Mouse (Mus musculus) embryonic facial prominence, embryonic 13.5 days (tissue): Measurements from ENCODE around the gene Slc50a1. TPM values are rescaled to one million over a fixed set of nuclear protein-coding genes. Genes with fewer than 3 reads are reported as not detected.
A peak's percentile ranks its signal among the peaks of the same experiment; 100 is the strongest.

Experiments used
- ATAC-seq: fragments of 200-750 bp; cut with Nextera tagmentation; 2 replicates; pipeline ENCODE4 v1.8.0; 2017; ENCODE audit warnings: low read depth; ENCODE audit not compliant: insufficient number of reproducible peaks, insufficient read depth, low FRiP score, low TSS enrichment
- H3K27ac ChIP-seq: fragments of 300-500 bp; sonication (generic); 2 replicates; pipeline ENCODE4 v1.5.1; 2015; ENCODE audit warnings: moderate library complexity, mild to moderate bottlenecking, inconsistent platforms
- H3K27me3 ChIP-seq: fragments of 300-500 bp; sonication (generic); 2 replicates; pipeline ENCODE4 v1.6.1; 2015; ENCODE audit warnings: mild to moderate bottlenecking, inconsistent platforms
- H3K36me3 ChIP-seq: fragments of 300-500 bp; sonication (generic); 2 replicates; pipeline ENCODE4 v1.6.1; 2015; ENCODE audit warnings: mild to moderate bottlenecking, inconsistent platforms
- H3K4me1 ChIP-seq: fragments of 300-500 bp; sonication (generic); 2 replicates; pipeline ENCODE4 v1.6.1; 2015; ENCODE audit warnings: inconsistent platforms
- H3K4me2 ChIP-seq: fragments of 300-500 bp; sonication (generic); 2 replicates; pipeline ENCODE4 v1.6.1; 2015; ENCODE audit warnings: moderate library complexity, mild to moderate bottlenecking, inconsistent platforms
- H3K4me3 ChIP-seq: fragments of 300-500 bp; sonication (generic); 2 replicates; pipeline ENCODE4 v1.5.1; 2015; ENCODE audit warnings: mild to moderate bottlenecking, inconsistent platforms
- H3K9ac ChIP-seq: fragments of 300-500 bp; sonication (generic); 2 replicates; pipeline ENCODE4 v1.6.1; 2015; ENCODE audit warnings: mild to moderate bottlenecking, inconsistent platforms
- H3K9me3 ChIP-seq: fragments of 300-500 bp; sonication (generic); 2 replicates; pipeline ENCODE4 v1.6.1; 2016; ENCODE audit warnings: inconsistent platforms
- WGBS: fragments of 180-500 bp; shearing (Covaris S2); methylation state at CpG from one replicate; pipeline ENCODE4 v1.1.7; 2015; ENCODE audit warnings: mixed read lengths; 5-methylcytosine and 5-hydroxymethylcytosine counted together
- polyA plus RNA-seq: library from polyadenylated mRNA; unstranded; fragments of >200 nt; fragmentation: Nextera tagmentation; extraction: Ambion mirVana; gene quantifications from 2 replicates; pipeline ENCODE4 v1.2.1, GENCODE M21; 2015

Slc50a1 gene
- polyA plus RNA-seq, 1 experiment from 2014 or later: 67.4 TPM

DNA sequence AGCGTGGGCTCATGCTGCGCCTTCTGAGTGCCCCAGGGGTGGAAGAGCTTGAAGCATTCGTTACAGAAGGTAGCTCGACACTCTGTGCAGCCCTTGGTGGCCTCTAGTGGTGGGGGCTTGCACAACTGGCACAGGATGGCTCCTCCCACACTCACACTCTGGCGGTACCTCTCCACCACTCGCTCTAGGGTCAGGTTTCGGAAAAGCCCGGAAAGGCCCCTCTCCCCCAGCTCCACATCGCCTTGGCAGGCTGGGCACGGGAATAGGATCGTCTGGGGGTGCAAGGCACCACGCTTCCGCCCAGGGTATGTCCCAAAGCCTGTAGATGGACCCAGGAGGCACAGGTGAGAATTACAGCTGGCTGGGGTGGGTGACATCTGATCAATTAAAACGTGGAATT, 26.8 kb downstream of the Slc50a1 start:
- no peaks in the 10 kb centered on the region for H3K9me3 ChIP-seq
- peaks cover 42% of the 10 kb centered on the region for H3K4me1 ChIP-seq
- H3K27me3 ChIP-seq: 0 out of 2 replicates have a peak, but pooled peaks cover 4% of the 10 kb centered on the region
- peak overlapping the region; percentile 90 for H3K4me2 ChIP-seq
- H3K36me3 ChIP-seq: peaks cover 38% of the 10 kb centered on the region
- H3K4me3 ChIP-seq: peak overlapping the region; percentile 83
- 6% methylated on average over 14 of the region's 14 CpGs for WGBS
- peak overlapping the region; percentile 54 for H3K9ac ChIP-seq
- peak; percentile 44; the same call in 1 of the 2 replicates for ATAC-seq
- peak overlapping the region; percentile 40; the same call in 1 of the 2 replicates for H3K27ac ChIP-seq

DNA sequence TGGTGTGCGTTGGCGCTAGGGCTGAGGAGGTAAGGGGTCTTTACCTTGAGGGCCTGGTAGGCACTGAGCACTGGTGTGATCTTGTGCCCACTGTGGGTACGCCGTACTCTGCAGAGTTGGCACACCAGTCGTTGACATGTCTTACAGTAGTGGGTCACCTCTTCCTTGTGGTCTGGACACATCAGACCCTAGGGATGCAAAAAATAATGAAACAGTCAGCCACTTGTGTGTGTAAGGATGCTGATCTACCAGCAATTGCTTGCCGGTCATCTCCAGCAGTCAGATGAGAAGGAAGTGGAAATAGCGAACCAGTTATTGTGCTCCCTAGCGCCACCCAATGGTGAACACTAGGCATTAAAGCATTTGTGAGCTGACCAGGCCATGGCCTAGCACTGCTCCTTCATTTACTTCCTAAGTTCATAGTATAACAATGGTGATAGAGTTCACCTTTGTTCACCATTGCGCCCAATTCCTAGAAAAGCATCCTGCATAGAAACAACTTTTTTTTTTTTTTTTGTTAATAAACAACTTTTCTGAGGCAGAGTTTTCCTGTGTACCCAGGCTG, 28.0 kb downstream of the Slc50a1 start:
- no peaks in the 10 kb centered on the region for H3K9me3 ChIP-seq
- WGBS: 74% methylated on average over 9 of the region's 9 CpGs
- H3K4me2 ChIP-seq: no peak overlapping the region

GRCm38 (mm10) chr3:89238494-89238893, 31.9 kb downstream of the Slc50a1 start:
- 75% methylated on average over 12 of the region's 12 CpGs for WGBS
- ATAC-seq: peak; percentile 7; the same call in 1 of the 2 replicates

More for the DNA sequence above, 28.0 kb downstream of the Slc50a1 start:
- Histone ChIP-seq H3K4me1 (peaks cover 37% of the 10 kb centered on the region), H3K27me3 (0 out of 2 replicates have a peak, but pooled peaks cover 4% of the 10 kb centered on the region), H3K36me3 (peaks cover 42% of the 10 kb centered on the region), H3K4me3 (no peak overlapping the region), H3K9ac (no peak overlapping the region), H3K27ac (no peak overlapping the region)
- ATAC-seq: no peak

GRCm38 (mm10) chr3:89237682-89238081, 32.7 kb downstream of the Slc50a1 start:
- H3K36me3 ChIP-seq: peaks cover 72% of the 10 kb centered on the region

More at GRCm38 (mm10) chr3:89238494-89238893, 31.9 kb downstream of the Slc50a1 start:
- H3K27ac ChIP-seq: no peak overlapping the region
- peaks cover 4% of the 10 kb centered on the region for H3K4me1 ChIP-seq
- H3K4me3 ChIP-seq: no peak overlapping the region
- H3K4me2 ChIP-seq: no peak overlapping the region
- H3K27me3 ChIP-seq: no peaks in the 10 kb centered on the region
- peaks cover 69% of the 10 kb centered on the region for H3K36me3 ChIP-seq
- H3K9ac ChIP-seq: 0 out of 2 replicates have a peak overlapping the region, but pooled peaks have one; percentile 40
- H3K9me3 ChIP-seq: no peaks in the 10 kb centered on the region

DNA sequence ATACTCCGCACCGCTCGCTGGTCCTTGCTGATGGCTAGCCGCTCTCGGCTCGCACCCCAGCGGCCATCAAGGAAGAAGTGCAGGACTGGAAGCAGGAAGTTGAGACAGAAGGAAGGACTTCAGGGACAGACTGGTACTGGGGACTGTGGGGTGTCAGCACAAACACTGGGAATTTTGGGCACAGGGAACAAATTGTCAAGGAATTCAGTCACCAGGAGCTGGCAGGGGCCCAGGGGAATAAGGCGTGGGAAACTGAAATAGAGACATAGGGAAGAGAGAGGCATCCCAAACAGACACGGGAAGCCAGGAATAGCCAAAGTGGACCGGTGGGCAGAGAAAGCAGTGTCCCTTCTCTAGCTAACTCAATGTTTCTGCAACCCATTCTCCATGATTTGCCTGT, 33.9 kb downstream of the Slc50a1 start:
- WGBS: 82% methylated on average over 10 of the region's 10 CpGs
- no peak for ATAC-seq

More at GRCm38 (mm10) chr3:89237682-89238081, 32.7 kb downstream of the Slc50a1 start:
- Histone ChIP-seq H3K9ac (no peak overlapping the region), H3K4me1 (no peaks in the 10 kb centered on the region; the same call in 1 of the 2 replicates), H3K9me3 (no peaks in the 10 kb centered on the region), H3K27ac (no peak overlapping the region), H3K27me3 (no peaks in the 10 kb centered on the region), H3K4me3 (no peak overlapping the region), H3K4me2 (no peak overlapping the region)
- 91% methylated on average over 21 of the region's 21 CpGs for WGBS
- no peak for ATAC-seq

DNA sequence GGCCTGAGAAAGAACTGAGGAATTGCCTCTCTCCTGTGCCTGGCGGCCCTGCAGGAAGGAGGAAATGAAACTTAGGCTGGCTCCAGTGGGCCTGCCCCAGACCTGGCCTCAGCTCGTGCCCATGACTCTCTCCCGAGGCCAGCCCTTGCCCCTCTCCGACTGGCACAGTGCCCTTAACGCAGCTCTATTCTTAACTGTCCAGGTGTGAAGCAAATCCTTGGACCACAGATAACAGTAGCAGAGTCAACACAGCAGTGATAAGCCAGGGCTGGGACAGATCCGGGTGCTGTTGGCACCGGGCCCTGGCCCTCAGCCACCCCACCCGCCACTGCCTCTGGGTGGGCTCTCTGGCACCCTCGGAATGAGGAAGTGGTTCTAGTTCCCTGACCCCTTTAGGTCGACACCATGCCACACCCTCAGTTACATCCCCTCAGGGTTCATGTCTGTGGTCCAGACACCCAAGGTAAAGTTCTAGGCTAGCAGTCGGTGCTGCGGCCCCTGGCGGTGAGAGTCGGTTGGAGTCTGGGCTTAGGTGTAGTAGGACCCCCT, 36.7 kb downstream of the Slc50a1 start:
- H3K27me3 ChIP-seq: peaks cover 19% of the 10 kb centered on the region
- ATAC-seq: no peak
- peaks cover 5% of the 10 kb centered on the region for H3K4me1 ChIP-seq
- H3K27ac ChIP-seq: no peak overlapping the region
- WGBS: 80% methylated on average over 14 of the region's 14 CpGs
- H3K4me3 ChIP-seq: no peak overlapping the region
- H3K9ac ChIP-seq: peak overlapping the region; percentile 36; the same call in 1 of the 2 replicates
- no peaks in the 10 kb centered on the region for H3K9me3 ChIP-seq
- H3K36me3 ChIP-seq: peaks cover 42% of the 10 kb centered on the region
- H3K4me2 ChIP-seq: no peak overlapping the region

More for the DNA sequence above, 33.9 kb downstream of the Slc50a1 start:
- Histone ChIP-seq H3K36me3 (peaks cover 64% of the 10 kb centered on the region), H3K27ac (no peak overlapping the region), H3K4me2 (no peak overlapping the region), H3K4me3 (no peak overlapping the region), H3K9me3 (no peaks in the 10 kb centered on the region), H3K9ac (no peak overlapping the region), H3K4me1 (no peaks in the 10 kb centered on the region; the same call in 1 of the 2 replicates), H3K27me3 (no peaks in the 10 kb centered on the region)

DNA sequence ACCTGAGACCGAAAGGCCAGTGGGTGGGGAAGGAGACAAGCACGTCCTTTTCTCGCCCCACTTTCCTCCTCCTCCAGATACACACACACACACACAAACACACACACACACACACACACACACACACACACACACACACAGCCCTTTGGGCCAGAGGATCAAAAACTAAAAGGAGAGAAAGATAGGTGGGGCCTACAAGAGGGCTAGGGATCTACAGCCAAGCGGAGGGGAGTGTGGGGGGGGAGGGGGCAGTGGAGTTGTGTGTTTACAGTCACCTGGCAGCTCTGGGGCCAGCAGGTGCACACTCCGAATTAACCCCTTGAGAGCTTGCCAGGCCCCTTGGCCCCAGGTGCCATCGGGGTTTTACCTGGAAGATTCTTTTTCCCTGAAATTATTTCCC, 37.8 kb downstream of the Slc50a1 start:
- no peak for ATAC-seq
- no peak overlapping the region for H3K9ac ChIP-seq
- WGBS: 56% methylated on average over 6 of the region's 6 CpGs

GRCm38 (mm10) chr3:89231772-89232275, 38.5 kb downstream of the Slc50a1 start:
- H3K4me2 ChIP-seq: no peak overlapping the region
- H3K4me1 ChIP-seq: peaks cover 14% of the 10 kb centered on the region
- H3K27me3 ChIP-seq: peaks cover 19% of the 10 kb centered on the region
- WGBS: 71% methylated on average over 16 of the region's 16 CpGs
- ATAC-seq: no peak
- no peak overlapping the region for H3K4me3 ChIP-seq
- no peak overlapping the region for H3K9ac ChIP-seq
- H3K27ac ChIP-seq: no peak overlapping the region
- H3K9me3 ChIP-seq: no peaks in the 10 kb centered on the region
- peaks cover 27% of the 10 kb centered on the region for H3K36me3 ChIP-seq

More for the DNA sequence above, 37.8 kb downstream of the Slc50a1 start:
- Histone ChIP-seq H3K27ac (no peak overlapping the region), H3K4me1 (peaks cover 10% of the 10 kb centered on the region), H3K4me2 (no peak overlapping the region), H3K4me3 (no peak overlapping the region), H3K27me3 (peaks cover 19% of the 10 kb centered on the region), H3K9me3 (no peaks in the 10 kb centered on the region), H3K36me3 (peaks cover 32% of the 10 kb centered on the region)

DNA sequence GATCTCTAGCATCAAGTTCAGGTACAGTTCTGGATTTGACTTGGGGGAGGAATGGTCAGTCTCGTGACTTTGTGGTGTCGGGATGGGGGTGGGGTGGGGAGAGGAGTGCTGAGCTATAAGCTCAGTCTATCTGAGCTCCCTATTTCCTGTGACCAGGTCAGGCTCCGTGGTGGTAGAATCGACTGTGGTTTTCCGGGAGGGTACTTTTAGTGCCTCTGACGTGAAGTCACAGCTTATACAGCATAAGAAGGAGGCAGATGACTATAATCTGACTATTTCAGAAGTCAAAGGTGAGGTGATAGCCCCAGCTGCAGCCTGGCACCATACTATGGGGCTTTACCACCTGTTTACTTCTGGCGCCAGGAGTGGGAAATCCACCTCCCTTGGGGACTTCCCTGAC, 39.0 kb downstream of the Slc50a1 start:
- Histone ChIP-seq H3K9ac (no peak overlapping the region), H3K27me3 (peaks cover 19% of the 10 kb centered on the region), H3K27ac (no peak overlapping the region), H3K9me3 (no peaks in the 10 kb centered on the region), H3K4me1 (peaks cover 19% of the 10 kb centered on the region), H3K4me3 (no peak overlapping the region), H3K36me3 (peaks cover 24% of the 10 kb centered on the region), H3K4me2 (no peak overlapping the region)
- WGBS: 66% methylated on average over 7 of the region's 7 CpGs
- ATAC-seq: no peak

DNA sequence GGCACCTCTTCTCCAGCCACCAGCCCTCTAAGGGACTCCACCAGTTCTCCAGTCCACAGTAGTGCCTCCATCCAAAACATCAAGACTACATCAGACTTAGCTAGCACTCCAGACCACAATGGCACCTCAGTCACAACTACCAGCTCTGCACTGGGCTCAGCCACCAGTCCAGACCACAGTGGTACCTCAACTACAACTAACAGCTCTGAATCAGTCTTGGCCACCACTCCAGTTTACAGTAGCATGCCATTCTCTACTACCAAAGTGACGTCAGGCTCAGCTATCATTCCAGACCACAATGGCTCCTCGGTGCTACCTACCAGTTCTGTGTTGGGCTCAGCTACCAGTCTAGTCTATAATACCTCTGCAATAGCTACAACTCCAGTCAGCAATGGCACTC, 39.8 kb downstream of the Slc50a1 start:
- Histone ChIP-seq H3K27ac (no peak overlapping the region), H3K9ac (no peak overlapping the region), H3K9me3 (no peaks in the 10 kb centered on the region), H3K4me1 (peaks cover 26% of the 10 kb centered on the region), H3K4me3 (no peak overlapping the region), H3K4me2 (no peak overlapping the region), H3K36me3 (peaks cover 20% of the 10 kb centered on the region), H3K27me3 (peaks cover 21% of the 10 kb centered on the region)
- ATAC-seq: no peak
- WGBS: 82% methylated on average over 2 of the region's 2 CpGs

DNA sequence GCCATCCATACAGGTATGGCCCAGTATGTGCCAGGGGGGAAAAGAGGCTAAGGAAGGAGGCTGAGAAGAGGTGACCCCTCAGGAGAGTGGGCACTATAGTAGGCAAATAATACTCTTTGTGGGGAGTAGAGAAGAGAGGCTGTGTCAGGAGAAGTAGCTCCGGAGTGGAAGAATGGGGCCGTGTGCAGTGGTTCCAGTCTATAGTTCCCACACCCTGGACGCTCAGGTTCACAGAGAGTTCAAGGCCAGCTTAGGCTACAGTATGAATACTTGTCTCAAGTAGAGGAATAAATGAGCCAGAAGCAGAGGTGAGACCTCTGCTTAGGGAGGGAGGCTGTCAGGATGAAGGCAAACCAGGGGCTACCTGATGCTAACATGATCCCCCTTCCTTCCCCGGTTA, 41.1 kb downstream of the Slc50a1 start:
- 0 out of 2 replicates have a peak overlapping the region, but pooled peaks have one; percentile 84 for H3K4me2 ChIP-seq
- ATAC-seq: no peak
- H3K27me3 ChIP-seq: peaks cover 21% of the 10 kb centered on the region
- no peak overlapping the region for H3K4me3 ChIP-seq
- peaks cover 15% of the 10 kb centered on the region for H3K36me3 ChIP-seq
- H3K27ac ChIP-seq: no peak overlapping the region
- peaks cover 32% of the 10 kb centered on the region for H3K4me1 ChIP-seq
- no peaks in the 10 kb centered on the region for H3K9me3 ChIP-seq
- H3K9ac ChIP-seq: no peak overlapping the region
- 61% methylated on average over 4 of the region's 4 CpGs for WGBS

DNA sequence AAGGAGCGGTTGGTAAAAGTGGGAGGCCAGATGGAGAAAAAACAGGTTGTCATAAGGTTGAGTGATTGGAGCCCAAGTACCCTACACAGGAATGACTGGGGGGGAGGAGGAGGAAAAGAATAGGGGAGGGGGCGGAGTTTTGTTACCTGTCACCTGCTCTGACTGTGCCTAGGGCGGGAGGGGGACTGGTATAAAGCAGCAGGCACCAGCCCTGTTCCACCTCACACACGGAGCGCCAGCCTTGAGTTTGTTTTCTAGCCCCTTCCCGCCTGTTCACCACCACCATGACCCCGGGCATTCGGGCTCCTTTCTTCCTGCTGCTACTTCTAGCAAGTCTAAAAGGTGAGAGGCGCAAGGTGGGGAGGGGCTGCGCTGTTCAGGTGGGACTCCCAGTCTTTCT, 41.5 kb downstream of the Slc50a1 start, which contains the start of gene Muc1:
Gene Muc1, plus strand, starts transcription at position 222 of the 400 bp plus-strand sequence.
- WGBS: 24% methylated on average over 10 of the region's 10 CpGs
- H3K27ac ChIP-seq: peak within 1 kb of the TSS; percentile 88
- ATAC-seq: no peak
- H3K36me3 ChIP-seq: peaks cover 15% of the 10 kb centered on the region
- peak within 1 kb of the TSS; percentile 60 for H3K9ac ChIP-seq
- peaks cover 21% of the 10 kb centered on the region for H3K27me3 ChIP-seq
- H3K4me2 ChIP-seq: peak within 1 kb of the TSS; percentile 84
- H3K9me3 ChIP-seq: no peaks in the 10 kb centered on the region
- peak within 1 kb of the TSS; percentile 46 for H3K4me3 ChIP-seq
- peaks cover 32% of the 10 kb centered on the region for H3K4me1 ChIP-seq
